Mouse (Mus musculus): Measurements from ENCODE around the gene Ccdc9. TPM values are rescaled to one million over a fixed set of nuclear protein-coding genes. Genes with fewer than 3 reads are reported as not detected.
A peak's percentile ranks its signal among the peaks of the same experiment; 100 is the strongest.

Gene Ccdc9
- 10 to 100 TPM; 53.9 to 61.2 TPM for total RNA-seq (2021)
- polyA plus RNA-seq (2012; rRNA removed), result 17.4 and 19.8 TPM in 2 replicates
- long read RNA-seq, partial matches to known transcripts, result 21 of 36 reads
- long read RNA-seq, other reads (novel, unspliced or antisense), result 15 of 36 reads

- DNase-seq, result peak; percentile 100
Observed at GRCm38 (mm10) chr7:16286026-16286961, at the start of gene Ccdc9. Ccdc9 (minus strand) TSS chr7:16286795.

GRCm38 (mm10) chr7:16329146-16329545, 42.6 kb upstream of the Ccdc9 start:
- no peak for DNase-seq

GRCm38 (mm10) chr7:16326607-16326971, 40.0 kb upstream of the Ccdc9 start:
- DNase-seq, result no peak

GRCm38 (mm10) chr7:16325920-16326606, 39.5 kb upstream of the Ccdc9 start:
- peak; percentile 86 for DNase-seq

- no peak for DNase-seq
Observed at GRCm38 (mm10) chr7:16324661-16325060, 38.1 kb upstream of the Ccdc9 start.

GRCm38 (mm10) chr7:16320479-16320878, 33.9 kb upstream of the Ccdc9 start:
- DNase-seq, result no peak

- DNase-seq, result no peak
Observed at GRCm38 (mm10) chr7:16319216-16319615, 32.6 kb upstream of the Ccdc9 start.

- no peak for DNase-seq
Observed at GRCm38 (mm10) chr7:16317094-16317493, 30.5 kb upstream of the Ccdc9 start.

- DNase-seq, result peak; percentile 12
Observed at GRCm38 (mm10) chr7:16315222-16315759, 28.7 kb upstream of the Ccdc9 start.

- DNase-seq, result no peak
Observed at GRCm38 (mm10) chr7:16314221-16314775, 27.7 kb upstream of the Ccdc9 start.

GRCm38 (mm10) chr7:16313481-16314220, 27.1 kb upstream of the Ccdc9 start:
- DNase-seq, result peak; percentile 92

GRCm38 (mm10) chr7:16312672-16313311, 26.2 kb upstream of the Ccdc9 start:
- DNase-seq, result peak; percentile 87

GRCm38 (mm10) chr7:16312011-16312671, 25.5 kb upstream of the Ccdc9 start:
- peak; percentile 63 for DNase-seq

GRCm38 (mm10) chr7:16311453-16312004, 24.9 kb upstream of the Ccdc9 start:
- DNase-seq, result peak; percentile 45

- peak; percentile 59 for DNase-seq
Observed at GRCm38 (mm10) chr7:16310521-16311452, 24.2 kb upstream of the Ccdc9 start.

GRCm38 (mm10) chr7:16310020-16310520, 23.5 kb upstream of the Ccdc9 start:
- peak; percentile 89 for DNase-seq

- peak; percentile 96 for DNase-seq
Observed at GRCm38 (mm10) chr7:16309318-16310019, 22.9 kb upstream of the Ccdc9 start.
